14 mouse cellular contexts compared by ENCODE assay signal in the genomic region with DNA sequence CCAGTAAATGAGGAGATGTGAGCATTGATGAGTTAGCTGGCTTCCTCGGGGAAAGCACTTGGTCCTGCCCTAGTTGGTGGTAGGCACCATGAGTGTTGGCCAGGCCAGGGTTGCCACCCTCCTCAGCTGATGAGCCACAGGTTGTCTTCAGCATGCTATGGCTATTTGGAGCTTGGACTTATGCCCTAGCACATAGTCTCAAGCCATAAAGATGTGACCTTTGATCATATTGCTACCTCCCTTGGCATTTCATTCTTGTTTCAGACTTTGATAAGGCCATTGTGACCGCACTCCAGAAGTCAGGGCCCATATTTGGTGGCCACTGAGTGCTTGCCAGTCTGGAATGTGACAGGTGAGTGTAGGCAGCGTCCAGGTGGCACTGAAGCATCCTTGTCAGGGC. TPM values are rescaled to one million over a fixed set of nuclear protein-coding genes. Genes with fewer than 3 reads are reported as not detected.
DNase-seq lines count a peak whose midpoint lies in the region; ATAC-seq and TF ChIP-seq lines count a peak whose summit lies in the region.
"Had no signal": no experiment of that assay in that cellular context is flagged by ENCODE, and none has a peak within 500 bp of the region (broad histone marks: within the 10 kb centered on the region; RNA-seq: fewer than 3 reads in every experiment).

No protein-coding gene starts in this region.

- peak overlapping the region; percentile 2; the same call in 1 of the 2 replicates for H3K9ac ChIP-seq in heart, embryonic 12.5 days
- H3K9ac ChIP-seq in midbrain, postnatal 0 days (replicated peaks; ENCODE audit: low read length, poor library complexity, severe bottlenecking) = no peak overlapping the region
- H3K9ac ChIP-seq: liver, postnatal 0 days had no signal

- peak overlapping the region; percentile 39 for H3K4me2 ChIP-seq in heart, embryonic 12.5 days
- no peak overlapping the region for H3K4me2 ChIP-seq in midbrain, postnatal 0 days (ENCODE audit: low read depth, low read length, poor library complexity, severe bottlenecking)

- H3K4me1 ChIP-seq in heart, embryonic 12.5 days (replicated peaks) = peaks cover 87% of the 10 kb centered on the region
- peaks cover 83% of the 10 kb centered on the region for H3K4me1 ChIP-seq in midbrain, embryonic 10.5 days
- H3K4me1 ChIP-seq in midbrain, postnatal 0 days (ENCODE audit: insufficient read depth, low read length) = peaks cover 37% of the 10 kb centered on the region

- no peak for TF ChIP-seq CTCF in midbrain, postnatal 0 days (IDR thresholded peaks at IDR 0.05)

- no peak for DNase-seq in heart, adult 11 months
- DNase-seq in midbrain, embryonic 10.5 days (ENCODE audit: low spot score) = no peak
- DNase-seq in midbrain, postnatal 0 days (ENCODE audit: low spot score) = no peak
- peak; percentile 71 for DNase-seq in large intestine, adult 2 months (ENCODE audit: low read depth, low spot score)
- DNase-seq in urinary bladder, adult 2 months (ENCODE audit: low spot score) = no peak
- DNase-seq in left cerebral cortex, postnatal 36 days (ENCODE audit: low spot score in 2 of 2) = no peak
- DNase-seq: B cell, adult 2 months; cerebellum, adult 11-12 months; heart, adult 2 months; liver, postnatal 0 days; right cerebral cortex, postnatal 14 days; thymus, postnatal 36 days had no signal

- H3K27ac ChIP-seq in heart, embryonic 12.5 days (ENCODE audit: poor library complexity, severe bottlenecking) = peak overlapping the region; percentile 81
- H3K27ac ChIP-seq in midbrain, embryonic 10.5 days (replicated peaks) = peak overlapping the region; percentile 63; the same call in 1 of the 2 replicates
- H3K27ac ChIP-seq in midbrain, postnatal 0 days (ENCODE audit: low read depth, low read length) = no peak overlapping the region
- H3K27ac ChIP-seq: heart, adult 2 months; hindbrain, postnatal 0 days had no signal

- H3K4me3 ChIP-seq in heart, embryonic 12.5 days = no peak overlapping the region
- H3K4me3 ChIP-seq in midbrain, embryonic 10.5 days = no peak overlapping the region
- no peak overlapping the region for H3K4me3 ChIP-seq in midbrain, postnatal 0 days (ENCODE audit: low read depth, low read length)
- H3K4me3 ChIP-seq: heart, adult 2 months had no signal

- no peaks in the 10 kb centered on the region for H3K36me3 ChIP-seq in heart, embryonic 12.5 days
- H3K36me3 ChIP-seq in midbrain, embryonic 10.5 days = no peaks in the 10 kb centered on the region
- no peaks in the 10 kb centered on the region for H3K36me3 ChIP-seq in midbrain, postnatal 0 days (ENCODE audit: insufficient read depth, low read length)

- 57% methylated on average over 3 of the region's 3 CpGs for WGBS in heart, embryonic 12.5 days
- 90% methylated on average over 3 of the region's 3 CpGs for WGBS in midbrain, embryonic 10.5 days
- WGBS in midbrain, postnatal 0 days = 90% methylated on average over 3 of the region's 3 CpGs
- 41% methylated on average over 3 of the region's 3 CpGs for WGBS in large intestine, adult 2 months

- H3K9me3 ChIP-seq in heart, embryonic 12.5 days (replicated peaks) = no peaks in the 10 kb centered on the region
- no peaks in the 10 kb centered on the region for H3K9me3 ChIP-seq in midbrain, embryonic 10.5 days (replicated peaks)
- no peaks in the 10 kb centered on the region for H3K9me3 ChIP-seq in midbrain, postnatal 0 days (ENCODE audit: low read length)

- no peaks in the 10 kb centered on the region for H3K27me3 ChIP-seq in heart, embryonic 12.5 days (replicated peaks)
- peaks cover 20% of the 10 kb centered on the region; the same call in 1 of the 2 replicates for H3K27me3 ChIP-seq in midbrain, embryonic 10.5 days (ENCODE audit: low read depth, poor library complexity, severe bottlenecking)
- no peaks in the 10 kb centered on the region for H3K27me3 ChIP-seq in midbrain, postnatal 0 days (ENCODE audit: insufficient read depth, low read length)

- no peak for ATAC-seq in heart, embryonic 12.5 days (ENCODE audit: insufficient number of reproducible peaks, low FRiP score)
- ATAC-seq in midbrain, postnatal 0 days (ENCODE audit: low FRiP score) = no peak
- ATAC-seq: hindbrain, postnatal 0 days; liver, postnatal 0 days had no signal

- intact Hi-C loops in left cerebral cortex, postnatal 36 days (cut with DNase I) = no loop called here

RNA-seq across cellular contexts. Expression of gene Igsf3, which starts 19.2 kb away (rescaled TPM):
- polyA plus RNA-seq in heart, embryonic 12.5 days (2016; fragmentation: Nextera tagmentation; extraction: Ambion mirVana) = 46.6 and 46.8 TPM in 2 replicates
- polyA plus RNA-seq in midbrain, embryonic 10.5 days (2016; fragmentation: Nextera tagmentation; extraction: Ambion mirVana) = 22.7 and 29.7 TPM in 2 replicates
- total RNA-seq in midbrain, postnatal 0 days (2014; rRNA removed) = 102 and 104 TPM in 2 replicates
- 84.2 and 84.9 TPM in 2 replicates for polyA plus RNA-seq in midbrain, postnatal 0 days (2015; fragmentation: Nextera tagmentation; extraction: Ambion mirVana)
- 5.5 and 9.4 TPM in 2 replicates for polyA plus RNA-seq in large intestine, adult 2 months (2012; rRNA removed)
- polyA plus RNA-seq in urinary bladder, adult 2 months (2012; rRNA removed) = 5.5 and 9.1 TPM in 2 replicates
- 10 to 100 TPM; 19.4 to 23.3 TPM for total RNA-seq in left cerebral cortex, postnatal 36 days (2021)
